Mouse (Mus musculus): ENCODE data around the gene Myo16. TPM values are rescaled to one million over a fixed set of nuclear protein-coding genes. Genes with fewer than 3 reads are reported as not detected.

The Myo16 gene
- polyA plus RNA-seq, 1 experiment, result 0.66 TPM

DNA sequence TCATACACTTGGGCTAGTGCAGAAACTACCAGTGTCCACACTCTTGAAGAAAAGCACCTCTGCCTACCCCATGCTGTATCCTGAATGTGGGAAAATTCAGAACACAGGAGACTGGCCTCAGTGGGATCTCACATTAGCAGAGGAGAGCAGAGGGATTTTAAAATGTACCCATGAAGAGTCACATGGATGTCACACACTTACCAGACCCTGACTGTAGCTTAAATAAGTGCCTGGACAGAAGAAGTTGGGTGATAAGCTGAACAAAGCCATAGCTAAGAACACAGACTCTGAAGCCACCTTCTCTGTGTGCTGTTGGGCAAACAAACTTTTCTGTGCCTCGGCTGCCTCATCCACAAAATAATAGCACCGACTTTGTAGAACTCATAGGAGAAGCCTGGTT lies 477.3 kb downstream of the Myo16 start:
- no peaks in the 10 kb centered on the region for H3K27me3 ChIP-seq (ENCODE audit: control insufficient read depth, insufficient read depth, low read length)
- no peak for DNase-seq
- TF ChIP-seq POLR2A (IDR thresholded peaks at IDR 0.05; ENCODE audit: control insufficient read depth, extremely low read depth, insufficient read depth, low read length, poor library complexity) (no peak), CTCF (IDR thresholded peaks at IDR 0.05; ENCODE audit: borderline replicate concordance, control insufficient read depth, extremely low read depth, insufficient read depth, low read length, poor library complexity) (no peak)
- 98% methylated on average over 2 of the region's 2 CpGs for WGBS
- no peak overlapping the region for H3K27ac ChIP-seq (ENCODE audit: control insufficient read depth, insufficient read depth, low read length)
- H3K36me3 ChIP-seq (ENCODE audit: control insufficient read depth, insufficient read depth, low read length), result no peaks in the 10 kb centered on the region
- H3K4me3 ChIP-seq (ENCODE audit: control insufficient read depth, insufficient read depth, low read length), result no peak overlapping the region
- no peaks in the 10 kb centered on the region for H3K4me1 ChIP-seq (replicated peaks; ENCODE audit: control insufficient read depth, insufficient read depth, low read length)

DNA sequence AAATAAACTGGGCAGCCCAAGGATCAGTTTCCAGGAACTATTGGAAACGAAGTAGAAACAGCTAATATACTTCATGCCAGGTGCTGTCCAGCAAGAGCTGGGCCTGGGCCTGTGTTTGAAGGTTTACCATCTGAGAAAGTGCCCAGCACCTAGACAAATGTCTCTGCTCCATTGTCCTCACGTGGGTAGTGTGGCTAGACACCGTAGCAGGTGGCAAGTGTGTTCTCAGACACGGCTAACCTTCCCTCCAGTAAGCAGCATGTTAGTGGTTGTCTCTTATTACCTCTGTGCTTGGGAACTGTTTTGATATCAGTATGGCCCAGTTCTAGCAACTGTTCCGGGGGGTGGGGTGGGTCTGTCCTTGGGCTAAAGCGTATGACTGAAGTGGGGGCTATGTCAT lies 478.9 kb downstream of the Myo16 start:
- WGBS, result 88% methylated on average over 6 of the region's 6 CpGs
- H3K4me3 ChIP-seq (ENCODE audit: control insufficient read depth, insufficient read depth, low read length), result no peak overlapping the region
- no peaks in the 10 kb centered on the region for H3K27me3 ChIP-seq (ENCODE audit: control insufficient read depth, insufficient read depth, low read length)
- DNase-seq, result no peak
- H3K4me1 ChIP-seq (replicated peaks; ENCODE audit: control insufficient read depth, insufficient read depth, low read length), result no peaks in the 10 kb centered on the region
- H3K36me3 ChIP-seq (ENCODE audit: control insufficient read depth, insufficient read depth, low read length), result no peaks in the 10 kb centered on the region
- H3K27ac ChIP-seq (ENCODE audit: control insufficient read depth, insufficient read depth, low read length), result no peak overlapping the region
- TF ChIP-seq POLR2A (IDR thresholded peaks at IDR 0.05; ENCODE audit: control insufficient read depth, extremely low read depth, insufficient read depth, low read length, poor library complexity) (no peak), CTCF (IDR thresholded peaks at IDR 0.05; ENCODE audit: borderline replicate concordance, control insufficient read depth, extremely low read depth, insufficient read depth, low read length, poor library complexity) (no peak)

DNA sequence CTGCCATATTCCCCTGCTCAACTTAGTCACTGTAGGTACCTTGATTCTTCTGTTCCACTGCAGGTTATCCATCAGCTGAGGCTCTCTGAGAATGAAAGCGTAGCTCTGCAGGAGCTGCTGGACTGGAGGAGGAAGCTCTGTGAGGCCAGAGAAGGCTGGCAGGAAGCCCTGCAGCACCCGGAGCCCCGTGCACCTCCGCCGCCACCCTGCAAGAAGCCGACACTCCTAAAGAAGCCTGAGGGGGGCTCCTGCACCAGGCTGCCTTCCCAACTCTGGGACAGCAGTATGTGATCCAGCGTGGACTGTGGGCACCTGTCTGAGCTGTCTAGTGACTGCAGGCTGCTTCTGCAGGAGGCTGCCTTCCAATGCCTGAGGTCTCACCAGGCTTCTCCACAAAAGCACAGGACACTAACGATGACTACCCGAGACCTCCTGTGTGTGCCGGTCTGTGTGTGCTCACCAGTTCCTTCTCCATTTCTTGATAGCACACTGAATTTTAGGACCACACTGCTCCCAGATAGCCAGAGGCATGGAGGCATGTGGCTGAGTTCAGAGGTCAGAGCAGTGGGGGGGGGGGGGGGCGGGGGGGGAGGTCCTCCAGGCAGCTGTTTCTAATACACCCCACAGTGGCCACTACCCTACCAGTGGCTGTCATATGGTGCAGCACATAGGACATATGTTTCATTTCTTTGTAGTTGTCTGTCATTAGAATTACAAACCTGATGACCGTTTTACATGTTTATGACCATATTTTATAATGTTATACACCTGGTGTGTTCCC lies 479.8 kb downstream of the Myo16 start:
- Histone ChIP-seq H3K4me1 (replicated peaks; ENCODE audit: control insufficient read depth, insufficient read depth, low read length) (no peaks in the 10 kb centered on the region), H3K27ac (ENCODE audit: control insufficient read depth, insufficient read depth, low read length) (no peak overlapping the region), H3K27me3 (ENCODE audit: control insufficient read depth, insufficient read depth, low read length) (no peaks in the 10 kb centered on the region), H3K36me3 (ENCODE audit: control insufficient read depth, insufficient read depth, low read length) (no peaks in the 10 kb centered on the region), H3K4me3 (ENCODE audit: control insufficient read depth, insufficient read depth, low read length) (no peak overlapping the region)
- peak; percentile 2 for DNase-seq
- TF ChIP-seq POLR2A (IDR thresholded peaks at IDR 0.05; ENCODE audit: control insufficient read depth, extremely low read depth, insufficient read depth, low read length, poor library complexity) (no peak), CTCF (IDR thresholded peaks at IDR 0.05; ENCODE audit: borderline replicate concordance, control insufficient read depth, extremely low read depth, insufficient read depth, low read length, poor library complexity) (no peak)
- 18% methylated on average over 12 of the region's 12 CpGs for WGBS

DNA sequence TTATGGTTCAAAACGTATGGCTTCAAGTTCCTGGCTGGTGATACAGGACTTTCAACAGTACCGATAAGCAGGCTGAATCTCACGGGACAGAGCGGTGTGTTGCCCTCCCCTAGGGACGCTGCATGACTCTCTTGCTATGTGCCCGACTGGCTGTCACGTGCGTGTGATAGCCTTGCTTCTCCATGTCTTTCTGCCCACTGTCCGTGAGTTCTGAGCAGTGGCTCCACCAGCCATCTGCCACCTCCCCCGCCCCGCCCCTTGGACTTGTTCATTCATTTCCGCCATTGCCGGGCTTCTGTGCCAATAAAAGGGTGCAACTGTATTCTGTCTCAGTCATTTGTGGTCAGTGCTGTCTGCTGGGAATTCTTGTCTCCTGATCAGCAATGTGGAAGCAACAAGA lies 480.7 kb downstream of the Myo16 start:
- TF ChIP-seq CTCF (IDR thresholded peaks at IDR 0.05; ENCODE audit: borderline replicate concordance, control insufficient read depth, extremely low read depth, insufficient read depth, low read length, poor library complexity), result no peak
- no peak for TF ChIP-seq POLR2A (IDR thresholded peaks at IDR 0.05; ENCODE audit: control insufficient read depth, extremely low read depth, insufficient read depth, low read length, poor library complexity)
- Histone ChIP-seq H3K27ac (ENCODE audit: control insufficient read depth, insufficient read depth, low read length) (no peak overlapping the region), H3K4me3 (ENCODE audit: control insufficient read depth, insufficient read depth, low read length) (no peak overlapping the region), H3K27me3 (ENCODE audit: control insufficient read depth, insufficient read depth, low read length) (no peaks in the 10 kb centered on the region), H3K4me1 (replicated peaks; ENCODE audit: control insufficient read depth, insufficient read depth, low read length) (no peaks in the 10 kb centered on the region), H3K36me3 (ENCODE audit: control insufficient read depth, insufficient read depth, low read length) (no peaks in the 10 kb centered on the region)
- WGBS, result 77% methylated on average over 13 of the region's 13 CpGs
- no peak for DNase-seq

DNA sequence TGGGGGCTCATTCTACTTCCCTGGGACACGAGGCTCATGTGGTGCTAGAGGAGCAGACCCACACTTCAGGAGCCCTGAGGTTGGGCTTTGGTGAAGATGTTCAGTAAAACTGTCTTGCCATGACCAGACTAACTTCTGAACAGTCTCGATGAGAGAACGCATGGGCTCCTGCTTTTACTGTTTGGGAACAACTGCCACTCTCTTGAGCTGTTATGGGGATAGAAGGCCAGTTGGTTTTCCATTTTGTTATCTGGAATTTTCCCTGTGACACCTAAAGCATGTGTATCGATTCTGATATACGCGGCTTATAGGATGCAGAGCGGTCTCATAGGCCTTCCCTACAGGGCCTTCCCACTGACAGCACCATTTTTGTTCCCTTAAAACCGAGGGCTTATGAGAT lies 485.2 kb downstream of the Myo16 start:
- Histone ChIP-seq H3K27ac (ENCODE audit: control insufficient read depth, insufficient read depth, low read length) (no peak overlapping the region), H3K27me3 (ENCODE audit: control insufficient read depth, insufficient read depth, low read length) (no peaks in the 10 kb centered on the region), H3K36me3 (ENCODE audit: control insufficient read depth, insufficient read depth, low read length) (no peaks in the 10 kb centered on the region), H3K4me1 (replicated peaks; ENCODE audit: control insufficient read depth, insufficient read depth, low read length) (no peaks in the 10 kb centered on the region), H3K4me3 (ENCODE audit: control insufficient read depth, insufficient read depth, low read length) (no peak overlapping the region)
- TF ChIP-seq POLR2A (IDR thresholded peaks at IDR 0.05; ENCODE audit: control insufficient read depth, extremely low read depth, insufficient read depth, low read length, poor library complexity) (no peak), CTCF (IDR thresholded peaks at IDR 0.05; ENCODE audit: borderline replicate concordance, control insufficient read depth, extremely low read depth, insufficient read depth, low read length, poor library complexity) (no peak)
- DNase-seq, result no peak
- WGBS, result 92% methylated on average over 8 of the region's 8 CpGs

DNA sequence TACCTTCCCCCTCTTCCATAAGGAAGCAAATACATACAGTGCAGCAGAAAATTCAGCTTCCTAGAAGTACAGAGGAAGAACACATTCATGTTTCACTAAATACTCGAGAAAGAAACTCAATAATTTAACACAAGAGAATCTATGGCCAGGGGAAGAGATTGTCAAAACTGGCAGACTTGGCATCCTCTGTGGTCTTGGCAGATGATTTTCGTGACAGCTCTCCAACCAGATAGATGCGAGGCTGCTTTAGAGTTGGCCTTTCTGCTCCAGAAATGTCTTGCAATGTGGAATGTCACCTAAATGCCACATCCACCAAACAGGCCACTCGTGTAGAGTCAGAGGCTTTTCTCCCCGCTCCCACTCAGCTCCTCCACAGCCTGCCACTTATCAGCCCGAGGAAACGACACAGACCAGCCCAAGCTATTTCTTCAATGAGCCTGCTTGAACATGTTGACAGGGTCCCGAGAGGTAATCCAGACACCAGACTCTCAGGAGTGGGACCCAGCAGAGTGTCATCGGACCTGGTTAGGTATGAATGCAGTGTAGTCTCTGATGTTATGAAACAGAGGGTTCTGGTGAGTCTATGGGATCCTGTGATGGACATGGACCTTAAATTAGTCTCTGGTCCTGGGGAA lies 486.6 kb downstream of the Myo16 start:
- H3K27me3 ChIP-seq (ENCODE audit: control insufficient read depth, insufficient read depth, low read length), result no peaks in the 10 kb centered on the region
- H3K36me3 ChIP-seq (ENCODE audit: control insufficient read depth, insufficient read depth, low read length), result no peaks in the 10 kb centered on the region
- WGBS, result 84% methylated on average over 9 of the region's 9 CpGs
- no peak overlapping the region for H3K27ac ChIP-seq (ENCODE audit: control insufficient read depth, insufficient read depth, low read length)
- TF ChIP-seq CTCF (IDR thresholded peaks at IDR 0.05; ENCODE audit: borderline replicate concordance, control insufficient read depth, extremely low read depth, insufficient read depth, low read length, poor library complexity) (no peak), POLR2A (IDR thresholded peaks at IDR 0.05; ENCODE audit: control insufficient read depth, extremely low read depth, insufficient read depth, low read length, poor library complexity) (no peak)
- no peak overlapping the region for H3K4me3 ChIP-seq (ENCODE audit: control insufficient read depth, insufficient read depth, low read length)
- no peak for DNase-seq
- H3K4me1 ChIP-seq (replicated peaks; ENCODE audit: control insufficient read depth, insufficient read depth, low read length), result no peaks in the 10 kb centered on the region

All from thymus, adult 2 months (tissue).